Mouse (Mus musculus): Measurements from ENCODE around the gene Gm32742.
"Not testable (repeated sequence)": the region's sequence is repeated elsewhere in the genome, so short reads cannot be mapped to it uniquely, and the experiment has no call there.

Gene Gm32742

DNA sequence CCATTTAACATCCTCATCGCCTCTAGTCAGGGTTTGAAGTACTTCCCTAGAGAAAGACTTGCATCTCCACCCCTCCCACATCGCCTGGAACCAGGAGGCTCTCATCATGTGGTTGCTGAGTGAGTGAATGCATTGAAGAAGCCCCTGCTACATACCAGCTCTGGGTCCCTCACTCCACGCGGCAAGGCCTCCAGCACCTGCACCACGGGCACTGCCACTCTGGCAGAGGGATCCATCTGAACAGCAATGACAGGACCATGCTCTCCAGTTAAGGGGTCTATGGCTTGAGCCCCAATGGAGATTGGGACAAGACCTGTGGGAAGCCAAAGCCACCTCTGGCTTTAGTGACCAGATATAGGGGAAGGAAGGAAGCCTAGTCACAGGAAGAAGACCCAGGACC, 18.0 kb downstream of the Gm32742 start:
- no peak for DNase-seq

DNA sequence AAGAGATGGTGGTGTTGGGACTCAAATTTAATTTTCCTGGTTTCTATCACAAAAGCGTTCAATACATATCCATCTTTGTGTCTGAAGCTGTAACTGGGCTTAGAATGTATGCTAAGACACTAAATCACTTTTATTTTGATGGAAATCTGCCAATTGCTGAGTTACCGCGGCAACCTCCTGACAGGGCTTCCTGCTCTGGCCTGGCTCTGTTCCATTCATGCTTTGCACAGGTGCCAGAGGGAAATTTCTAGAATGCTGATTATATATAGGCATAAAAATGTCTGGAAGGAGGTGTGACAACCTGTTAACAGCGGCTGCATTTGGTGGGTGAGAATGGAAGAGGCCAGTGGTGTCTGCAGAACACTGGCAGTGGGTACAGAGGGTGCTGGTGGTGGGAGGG, 18.8 kb downstream of the Gm32742 start:
- DNase-seq = no peak

DNA sequence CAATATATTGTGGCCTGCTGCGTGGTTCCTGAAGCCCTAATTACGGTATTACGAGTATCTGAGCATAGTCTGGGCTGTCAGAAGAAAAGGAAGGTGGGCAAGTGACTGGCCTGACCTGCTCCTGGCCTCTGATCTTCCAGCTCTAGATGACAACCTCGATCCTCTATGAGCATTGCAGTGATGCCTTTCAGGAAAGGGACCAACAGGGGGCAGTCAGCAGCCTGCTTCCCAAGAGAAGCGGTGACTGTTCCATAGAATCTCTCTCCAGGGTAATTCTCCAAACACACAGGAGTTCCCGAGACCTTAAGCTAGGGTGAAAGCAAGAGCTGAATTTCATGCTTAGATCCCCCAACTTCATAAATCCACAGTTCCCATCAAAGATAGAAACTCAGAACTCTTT, 21.1 kb downstream of the Gm32742 start:
- no peak for DNase-seq

DNA sequence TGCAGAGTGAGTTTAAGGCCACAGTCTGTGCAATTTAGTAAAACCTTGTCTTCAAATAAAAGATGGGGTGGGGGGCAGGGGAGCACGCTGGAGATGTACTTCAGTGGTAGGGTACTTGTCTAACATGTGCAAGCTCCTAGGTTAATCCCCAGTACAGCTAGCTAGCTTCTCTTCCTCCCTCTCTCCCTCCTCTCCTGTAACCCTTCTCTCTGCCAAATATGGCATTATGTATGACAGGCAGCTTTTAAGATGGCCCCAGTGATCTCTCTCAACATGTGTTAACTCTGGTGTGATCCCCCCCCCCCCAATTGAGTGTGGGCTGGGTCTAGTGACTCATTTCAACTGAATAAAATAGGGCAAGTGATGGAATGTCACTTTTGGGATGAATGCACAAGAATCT, 21.9 kb downstream of the Gm32742 start:
- no peak for DNase-seq

DNA sequence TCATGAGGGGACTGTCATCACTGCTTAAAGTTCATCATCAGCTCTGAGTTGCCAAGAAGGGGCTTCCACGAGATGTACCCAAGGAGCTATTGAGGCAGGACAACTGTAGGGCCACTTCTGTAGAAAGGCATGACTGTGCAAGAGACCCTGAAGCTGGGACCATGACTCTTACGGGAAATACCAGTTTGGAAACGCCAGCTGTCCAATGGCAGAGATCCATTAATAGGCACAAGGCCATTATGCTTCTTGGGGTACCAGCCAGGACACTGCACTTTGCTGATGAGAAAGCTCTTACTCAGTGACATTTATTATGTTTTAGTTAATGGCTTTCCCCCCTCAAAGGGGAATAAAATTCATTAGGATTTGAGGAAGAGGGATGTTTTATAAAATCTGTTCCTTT, 24.6 kb downstream of the Gm32742 start:
- DNase-seq = no peak

DNA sequence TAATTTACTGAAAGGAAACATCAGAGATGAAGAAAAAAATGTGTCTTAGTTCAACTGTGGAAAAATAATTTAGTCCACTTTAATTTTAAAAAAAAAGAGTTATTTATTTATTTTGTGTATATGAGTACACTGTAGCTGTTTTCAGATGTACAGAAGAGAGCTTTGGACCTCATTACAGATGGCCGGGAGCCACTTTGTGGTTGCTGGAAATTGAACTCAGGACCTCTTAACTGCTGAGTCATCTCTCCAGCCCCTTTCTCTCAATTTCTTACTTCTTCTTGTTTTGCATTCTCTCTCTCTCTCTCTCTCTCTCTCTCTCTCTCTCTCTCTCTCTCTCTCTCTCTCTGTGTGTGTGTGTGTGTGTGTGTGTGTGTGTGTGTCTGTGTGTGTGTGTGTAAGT, 25.9 kb downstream of the Gm32742 start:
- not testable (repeated sequence) for DNase-seq

DNA sequence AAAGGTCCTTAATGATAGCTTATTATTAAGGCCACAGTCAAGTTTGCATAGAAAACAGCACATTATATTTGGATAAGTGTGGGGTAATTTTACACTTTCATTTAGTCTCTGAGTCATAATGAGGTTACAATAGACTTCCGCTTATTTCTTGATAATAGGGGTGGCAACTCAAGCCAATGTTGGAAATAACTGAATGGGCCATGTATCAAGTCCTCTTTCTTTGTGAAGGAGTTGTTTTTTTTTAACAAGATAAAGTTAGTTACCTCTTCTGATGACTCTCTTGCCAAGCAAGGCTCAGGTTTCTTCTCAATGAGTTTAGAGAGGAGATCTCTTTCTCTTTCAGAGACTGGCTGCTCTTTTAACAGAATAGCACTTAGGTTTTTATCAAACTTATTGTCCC, 27.0 kb downstream of the Gm32742 start:
- no peak for DNase-seq

DNA sequence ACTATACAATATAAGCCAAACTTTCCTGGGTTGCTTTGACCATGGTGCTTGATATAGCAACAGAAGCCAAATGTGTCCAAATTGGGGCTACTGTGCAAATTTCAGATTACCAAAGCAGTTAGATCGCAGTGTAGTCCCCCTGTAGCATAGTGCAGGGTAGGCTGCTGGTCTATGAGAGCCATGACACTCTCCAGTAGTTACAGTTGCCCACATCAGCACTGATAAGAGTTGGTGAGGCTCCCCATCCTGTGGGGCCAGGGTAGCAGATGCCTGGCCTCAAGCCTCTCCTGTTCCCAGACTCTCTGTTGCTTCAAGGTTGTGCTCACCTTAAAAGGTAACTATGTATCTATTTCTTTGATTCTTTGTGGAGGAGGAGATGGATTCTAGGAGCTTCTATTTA, 27.5 kb downstream of the Gm32742 start:
- DNase-seq = no peak

DNA sequence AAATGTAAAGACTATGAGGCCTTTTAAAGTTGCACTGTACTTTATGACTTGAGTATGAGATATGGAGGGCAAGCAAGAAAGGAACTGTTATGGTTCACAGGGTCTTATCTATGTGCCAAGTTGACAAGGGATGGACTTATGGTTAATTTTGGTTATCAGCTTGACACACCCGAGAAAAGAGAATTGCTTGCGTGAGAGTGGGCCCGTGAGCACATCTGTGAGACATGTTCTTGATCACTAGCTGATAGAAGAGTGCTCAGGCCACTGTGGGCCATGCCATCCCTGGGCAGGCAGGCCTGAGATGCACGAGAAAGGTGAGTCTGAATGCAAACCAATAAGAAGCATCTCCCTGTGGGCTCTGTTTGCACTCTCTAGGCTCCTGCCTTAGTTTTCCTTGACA, 27.9 kb downstream of the Gm32742 start:
- no peak for DNase-seq

DNA sequence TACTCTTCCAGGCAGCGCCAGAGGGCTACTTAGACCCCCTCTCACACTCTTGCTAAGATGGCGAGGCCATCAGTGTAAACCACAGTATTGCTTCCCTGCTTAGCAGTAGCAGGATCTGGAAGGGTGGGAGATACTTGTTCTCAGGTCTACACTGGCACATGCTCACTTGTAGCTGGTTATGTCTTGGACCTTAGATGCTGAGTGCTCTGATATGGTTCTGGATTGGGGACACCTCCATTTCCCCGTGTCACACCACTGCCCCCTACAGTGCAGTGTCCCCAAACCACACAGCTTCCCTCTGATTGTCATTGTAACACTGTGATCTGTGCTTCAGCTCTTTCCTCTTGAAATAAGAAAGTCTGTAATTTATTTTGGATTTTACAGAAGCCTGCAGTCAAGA, 28.3 kb downstream of the Gm32742 start:
- DNase-seq = peak; percentile 33

DNA sequence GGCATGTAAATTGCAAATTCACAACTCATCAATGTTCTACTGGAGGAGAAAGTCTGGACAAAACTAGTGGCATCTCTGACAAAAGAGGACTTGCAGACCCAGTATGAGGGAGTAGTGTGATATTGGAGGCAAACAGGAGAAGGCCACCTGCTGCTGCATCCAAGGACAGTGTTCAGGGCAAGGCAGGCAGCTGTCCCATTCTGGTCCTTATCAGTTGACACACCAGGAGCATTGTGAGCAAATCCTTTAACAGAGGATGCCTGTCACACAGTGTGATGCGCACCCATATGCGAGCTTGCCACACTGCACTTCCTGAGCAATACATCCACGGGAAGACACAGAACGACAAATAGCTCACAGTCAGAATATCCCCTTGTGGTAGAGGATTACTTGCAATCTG, 50.5 kb downstream of the Gm32742 start:
- DNase-seq = no peak

DNA sequence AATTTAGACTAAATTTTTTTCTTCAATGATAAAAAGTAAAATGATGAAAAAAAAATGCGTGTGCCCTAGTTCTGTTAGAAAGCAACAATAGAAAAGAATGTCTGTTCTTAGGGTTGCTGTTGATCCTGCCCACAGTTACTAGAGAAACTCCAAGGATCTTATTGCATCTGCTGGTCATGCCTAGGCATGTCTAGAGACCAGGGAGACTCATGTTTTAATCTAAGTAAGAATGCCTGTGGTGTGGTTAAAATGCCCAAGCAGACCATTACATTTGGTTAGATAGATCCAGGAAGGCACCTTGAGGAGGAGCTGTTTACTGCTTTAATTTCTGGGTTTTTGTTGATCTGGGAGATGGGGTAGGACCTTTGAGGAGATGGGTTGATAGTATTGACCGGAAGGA, 59.6 kb downstream of the Gm32742 start:
- no peak for DNase-seq

DNA sequence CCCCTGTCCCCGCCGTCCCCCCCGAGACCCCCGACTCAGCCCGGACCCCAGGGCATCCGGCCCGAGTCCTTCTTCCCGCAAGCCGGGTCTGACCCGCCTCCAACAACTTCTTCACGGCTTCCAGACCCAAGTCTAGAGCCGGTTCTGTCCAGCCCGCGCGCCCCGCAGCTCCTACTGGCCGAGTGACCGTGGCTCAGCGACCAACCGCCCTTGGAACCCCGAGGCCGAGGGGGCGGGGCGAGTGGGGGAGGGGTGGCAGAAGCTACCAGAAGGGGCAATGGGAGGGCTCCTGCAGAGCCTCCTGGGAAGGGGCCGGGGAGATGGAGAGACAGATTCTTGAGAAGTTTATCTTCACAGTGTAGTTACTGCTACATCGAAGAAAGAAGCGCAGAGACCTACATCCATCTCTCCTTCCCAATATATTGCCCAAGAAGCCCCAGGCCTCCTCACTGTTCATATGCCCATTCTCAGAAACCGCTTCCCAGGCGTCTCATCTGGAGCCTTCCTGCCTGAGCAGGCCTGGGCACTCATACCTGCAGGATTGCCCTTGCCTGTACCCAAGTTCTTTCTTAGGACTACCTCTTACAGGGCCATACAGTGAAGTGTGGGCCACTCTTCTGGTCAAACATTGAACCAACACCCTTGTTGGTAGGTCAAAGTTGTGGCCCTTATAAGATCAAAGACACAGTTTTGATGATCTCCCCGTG, 61.4 kb downstream of the Gm32742 start:
- DNase-seq = no peak

DNA sequence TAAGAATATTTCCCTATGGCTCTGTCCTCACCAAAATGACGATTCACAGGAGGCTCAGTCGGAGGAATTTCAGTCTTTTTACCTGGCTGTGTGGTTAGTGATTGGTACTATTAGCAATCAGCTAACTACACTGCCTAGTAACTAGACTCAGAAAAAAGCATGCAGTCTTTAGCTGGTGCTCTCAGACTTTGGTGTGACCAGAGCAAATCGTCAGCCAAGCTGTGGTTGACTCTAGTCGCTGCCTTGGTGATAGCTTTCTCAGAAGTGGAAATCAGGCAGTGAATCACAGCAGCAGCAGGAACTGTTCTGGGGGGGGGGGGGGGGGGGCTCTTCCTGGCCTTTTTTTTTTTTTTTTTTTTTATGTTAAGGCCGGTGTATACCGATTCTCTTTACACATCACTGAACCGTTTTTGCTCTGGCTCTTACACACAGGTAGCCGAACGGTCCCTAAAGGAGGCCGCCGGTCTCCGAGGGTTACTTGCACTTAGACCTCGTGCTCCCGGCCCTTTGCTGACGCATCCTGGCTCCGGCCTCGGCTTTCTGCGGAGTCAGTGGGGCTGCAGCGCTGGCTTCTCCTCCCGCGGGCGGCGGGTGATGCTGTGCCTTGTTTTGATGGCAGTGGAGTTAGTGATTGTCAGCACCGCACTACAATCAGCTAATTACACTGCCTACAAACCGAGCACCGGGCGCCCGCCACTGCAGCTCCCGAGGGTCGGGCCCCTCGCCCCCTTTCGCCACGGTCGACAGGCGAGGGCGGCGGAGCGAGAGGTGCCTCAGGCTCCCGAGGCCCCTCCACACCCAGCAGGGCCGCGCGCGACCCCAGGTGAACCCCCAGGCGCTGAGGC, 62.1 kb downstream of the Gm32742 start:
- DNase-seq = no peak

DNA sequence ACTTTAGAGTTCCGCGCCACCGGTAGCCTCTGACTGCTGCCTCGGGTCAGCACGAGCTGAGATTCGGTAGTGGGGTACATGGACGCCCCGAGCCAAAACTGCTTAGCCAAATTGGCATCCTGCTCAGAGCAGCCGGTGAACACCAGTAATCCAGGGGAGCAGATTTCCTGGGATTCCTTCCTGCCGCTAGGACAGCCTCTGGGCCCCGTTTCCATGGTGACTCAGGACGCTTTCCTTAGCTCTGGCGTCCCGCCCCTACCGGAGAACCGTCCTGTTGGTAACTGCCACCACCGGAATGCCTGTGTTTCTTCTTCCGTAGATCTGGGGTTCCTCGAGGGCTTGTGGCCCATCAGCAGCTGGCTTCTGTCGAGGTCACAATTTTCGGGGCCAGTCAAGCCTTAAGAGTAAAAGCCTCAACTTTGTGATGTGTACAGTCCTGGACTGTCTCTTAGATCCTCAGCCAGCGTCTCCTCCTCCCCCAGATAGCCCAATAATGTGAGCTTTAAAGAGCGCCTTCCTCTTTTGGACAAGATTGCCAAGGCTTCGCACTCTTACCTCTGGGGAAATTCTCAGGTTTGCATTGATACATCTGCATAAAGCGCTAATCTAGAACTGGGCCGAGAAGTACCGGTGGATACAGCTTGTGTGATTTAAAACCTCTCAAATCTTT, 63.4 kb downstream of the Gm32742 start, which contains the start of gene 4833427G06Rik:
Gene 4833427G06Rik, minus strand, starts transcription at position 323 of the 670 bp plus-strand sequence.
- DNase-seq = no peak

DNA sequence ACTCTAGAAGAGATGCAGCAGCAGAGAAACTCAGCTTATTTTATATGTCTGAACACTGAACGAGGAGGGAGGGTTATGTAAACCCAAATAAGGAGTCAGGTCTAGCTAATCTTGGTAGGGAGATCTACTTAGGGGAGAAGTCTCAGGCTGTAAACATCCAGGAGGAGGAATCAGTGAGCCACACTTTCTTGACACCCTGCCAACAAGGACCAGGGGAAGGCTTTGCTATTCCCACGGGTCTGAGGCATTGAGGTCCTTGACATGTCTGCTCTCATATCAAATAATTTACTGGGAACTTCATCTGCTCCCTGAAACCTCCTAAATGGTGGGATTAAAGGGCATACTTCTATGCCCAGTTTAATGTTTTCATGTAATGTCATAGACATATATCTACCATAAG, 69.0 kb downstream of the Gm32742 start:
- no peak for DNase-seq

DNA sequence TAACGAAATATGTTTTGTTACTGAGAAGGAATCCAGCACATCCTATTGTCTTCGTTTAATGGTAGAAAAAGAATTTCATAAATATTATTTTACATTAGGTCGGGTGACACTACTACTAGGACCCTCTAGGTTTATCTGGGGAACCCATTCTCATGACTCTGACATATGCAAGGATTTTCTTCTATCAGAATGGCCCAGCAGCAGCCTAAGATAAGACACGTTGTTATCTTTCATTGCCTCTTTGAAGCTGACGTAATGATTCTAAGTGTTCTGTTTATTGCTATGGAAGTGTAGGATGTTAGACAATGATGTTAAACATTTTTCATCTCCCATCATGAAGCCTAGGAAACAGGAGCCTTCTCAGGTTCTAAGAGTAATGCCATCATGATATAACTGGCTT, 71.6 kb downstream of the Gm32742 start:
- no peak for DNase-seq

DNA sequence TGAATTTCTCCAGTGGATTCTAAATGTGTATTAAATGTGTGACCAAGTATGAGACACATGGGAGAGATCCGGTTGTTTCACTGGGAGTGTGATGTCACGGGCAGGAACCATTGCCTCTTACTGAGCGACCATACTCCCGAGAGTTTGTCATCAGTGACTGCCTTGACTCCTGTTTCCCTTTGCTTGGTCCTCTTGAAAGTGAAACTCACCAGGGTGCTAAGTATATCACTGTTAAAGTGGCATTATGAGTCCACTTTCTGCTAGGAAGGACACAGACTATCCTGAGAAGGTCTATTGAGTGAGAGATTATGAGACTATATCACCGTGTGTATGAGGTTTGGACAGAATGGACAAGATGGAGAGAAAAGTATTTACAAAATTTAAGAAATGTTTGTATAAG, 83.7 kb downstream of the Gm32742 start:
- no peak for DNase-seq
